Mouse (Mus musculus): Measurements from ENCODE around the gene Eif4e2. TPM values are rescaled to one million over a fixed set of nuclear protein-coding genes. Genes with fewer than 3 reads are reported as not detected.

Eif4e2 gene
- total RNA-seq, 2 experiments from 2014 or later, result 53.0 to 57.0 TPM

DNA sequence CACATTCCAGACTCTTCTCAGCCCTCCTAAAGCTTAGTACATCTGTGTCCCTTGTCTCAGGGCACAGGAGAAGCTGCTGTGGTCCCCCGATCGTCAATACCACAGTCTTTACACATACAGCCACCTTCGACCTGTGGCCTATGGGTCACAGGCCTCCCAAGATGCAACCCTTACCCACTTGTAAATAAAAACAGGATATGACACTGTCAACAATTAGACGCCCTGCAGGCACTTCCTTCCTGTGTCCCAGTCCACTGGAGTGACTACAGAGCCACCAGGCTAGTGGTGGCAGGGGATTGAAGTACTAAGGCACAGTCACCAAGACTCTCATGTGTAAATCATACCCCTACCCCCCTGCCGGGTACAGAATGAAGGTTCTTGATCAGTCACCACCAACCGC is 8.7 kb upstream of the Eif4e2 start:
- no peak for TF ChIP-seq CTCF (IDR thresholded peaks at IDR 0.05)
- DNase-seq, result no peak
- Histone ChIP-seq H3K27ac (no peak overlapping the region), H3K4me3 (no peak overlapping the region)
- intact Hi-C loops (cut with DNase I), result no loop called here

DNA sequence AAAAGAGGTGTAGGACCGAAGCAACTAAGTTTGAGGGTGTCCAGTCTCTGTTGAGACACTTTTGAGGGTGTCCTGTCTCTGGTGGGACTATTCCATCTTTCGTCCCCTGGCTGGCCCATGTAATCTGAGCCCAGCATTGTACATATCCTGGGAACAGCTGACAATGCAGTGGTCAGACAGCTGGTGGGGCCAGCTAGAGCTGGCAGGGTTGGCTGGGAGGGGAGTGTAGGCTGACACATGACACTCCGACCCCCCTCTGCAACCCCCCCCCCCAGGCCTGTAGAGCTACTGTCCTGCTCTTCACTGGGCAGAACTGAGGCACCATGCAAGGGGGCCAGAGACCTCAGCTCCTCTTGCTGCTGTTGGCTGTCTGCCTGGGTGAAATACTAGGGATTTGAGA is 8.2 kb upstream of the Eif4e2 start:
- intact Hi-C loops (cut with DNase I), result no loop called here
- Histone ChIP-seq H3K4me3 (no peak overlapping the region), H3K27ac (no peak overlapping the region)
- TF ChIP-seq CTCF (IDR thresholded peaks at IDR 0.05), result no peak
- DNase-seq, result no peak

GRCm38 (mm10) chr1:87206339-87206738 is 7.4 kb upstream of the Eif4e2 start:
- no peak for DNase-seq
- peak; percentile 48 for TF ChIP-seq CTCF (IDR thresholded peaks at IDR 0.05)
- intact Hi-C loops (cut with DNase I), result loop anchor here (1.0 kb wide), 1 partner anchor 32 kb away; no protein-coding TSS in a partner anchor
- H3K4me3 ChIP-seq, result no peak overlapping the region
- no peak overlapping the region for H3K27ac ChIP-seq

DNA sequence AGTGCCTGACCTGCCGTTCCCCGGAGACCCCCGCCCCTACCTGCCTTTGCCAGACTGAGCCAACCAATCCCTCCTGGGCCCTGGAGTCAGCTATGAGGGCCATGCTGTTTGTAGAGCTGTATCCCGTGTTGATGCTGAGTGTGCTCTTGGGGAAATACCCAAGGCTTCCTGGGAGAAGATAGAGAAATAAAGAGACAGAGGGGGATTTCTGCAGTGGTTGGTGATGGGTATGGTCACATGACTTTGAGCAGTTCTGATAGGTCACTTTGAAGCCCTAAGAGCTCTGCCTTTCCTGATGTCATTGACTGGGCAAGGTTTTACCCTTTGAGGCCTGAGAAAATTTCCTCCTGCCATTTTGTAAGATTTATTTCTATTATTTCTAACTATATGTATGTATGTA is 2.3 kb upstream of the Eif4e2 start:
- Histone ChIP-seq H3K4me3 (no peak overlapping the region), H3K27ac (no peak overlapping the region)
- intact Hi-C loops (cut with DNase I), result no loop called here
- no peak for DNase-seq
- TF ChIP-seq CTCF (IDR thresholded peaks at IDR 0.05), result no peak

DNA sequence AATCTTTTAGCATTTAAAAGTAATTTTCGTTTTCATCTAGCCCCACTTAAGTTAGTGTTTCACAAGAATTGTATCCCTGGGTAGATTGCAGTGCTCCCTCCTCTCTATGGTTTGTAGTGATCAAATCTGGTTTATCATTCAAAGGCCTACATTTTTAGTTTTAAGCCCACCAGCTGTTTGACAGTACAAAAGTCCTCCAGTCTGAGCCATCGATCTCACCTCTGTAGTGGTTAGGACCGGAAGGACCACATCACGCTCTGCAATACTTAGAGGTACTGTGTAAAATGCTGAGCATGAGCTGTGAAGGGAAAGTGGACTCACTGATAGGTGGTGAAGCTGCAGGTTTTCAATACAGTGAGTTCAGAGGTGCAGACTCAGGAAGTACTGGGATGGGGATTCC is 1.0 kb downstream of the Eif4e2 start:
- DNase-seq, result no peak
- Histone ChIP-seq H3K27ac (peak overlapping the region; percentile 97), H3K4me3 (peak overlapping the region; percentile 75)
- TF ChIP-seq CTCF (IDR thresholded peaks at IDR 0.05), result no peak
- intact Hi-C loops (cut with DNase I), result no loop called here

DNA sequence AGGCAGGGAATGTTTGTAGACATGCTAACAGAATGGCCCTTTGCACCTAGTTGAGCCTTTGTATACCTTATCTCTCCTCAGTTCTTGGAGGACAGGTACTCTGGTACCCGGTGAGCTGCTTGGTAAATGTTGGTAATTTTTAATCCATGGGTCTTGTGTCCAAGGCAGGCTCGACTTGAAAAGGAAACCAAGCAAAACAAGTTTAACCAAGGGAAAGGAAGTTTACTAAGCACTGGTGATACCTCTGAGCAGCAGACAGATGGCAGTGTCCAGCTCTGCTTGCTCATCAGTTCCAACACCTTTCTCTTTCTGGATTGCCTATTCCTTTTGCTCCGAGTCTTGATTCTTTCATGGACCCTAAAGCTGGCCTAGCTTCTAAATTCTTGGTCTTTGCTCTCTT is 4.2 kb downstream of the Eif4e2 start:
- DNase-seq, result no peak
- H3K27ac ChIP-seq, result peak overlapping the region; percentile 33; the same call in 1 of the 2 replicates
- intact Hi-C loops (cut with DNase I), result no loop called here
- H3K4me3 ChIP-seq, result no peak overlapping the region
- peak; percentile 65 for TF ChIP-seq CTCF (IDR thresholded peaks at IDR 0.05)

DNA sequence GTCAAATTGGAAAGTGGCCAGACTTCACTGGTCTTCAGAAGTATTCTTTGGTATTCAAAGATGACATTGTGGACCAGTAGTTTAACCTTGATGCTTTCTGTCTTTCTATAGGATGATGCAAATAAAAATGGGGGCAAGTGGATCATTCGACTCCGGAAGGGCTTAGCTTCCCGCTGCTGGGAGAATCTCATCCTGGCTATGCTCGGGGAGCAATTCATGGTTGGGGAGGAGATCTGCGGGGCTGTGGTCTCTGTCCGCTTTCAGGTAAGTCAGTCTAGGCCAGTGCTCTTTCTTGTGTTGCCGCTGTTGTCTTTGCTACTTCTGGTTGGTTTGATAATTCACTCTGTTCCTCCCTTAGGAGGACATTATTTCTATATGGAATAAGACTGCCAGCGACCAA is 12.0 kb downstream of the Eif4e2 start:
- intact Hi-C loops (cut with DNase I), result no loop called here
- Histone ChIP-seq H3K4me3 (no peak overlapping the region), H3K27ac (no peak overlapping the region)
- DNase-seq, result no peak
- TF ChIP-seq CTCF (IDR thresholded peaks at IDR 0.05), result no peak

DNA sequence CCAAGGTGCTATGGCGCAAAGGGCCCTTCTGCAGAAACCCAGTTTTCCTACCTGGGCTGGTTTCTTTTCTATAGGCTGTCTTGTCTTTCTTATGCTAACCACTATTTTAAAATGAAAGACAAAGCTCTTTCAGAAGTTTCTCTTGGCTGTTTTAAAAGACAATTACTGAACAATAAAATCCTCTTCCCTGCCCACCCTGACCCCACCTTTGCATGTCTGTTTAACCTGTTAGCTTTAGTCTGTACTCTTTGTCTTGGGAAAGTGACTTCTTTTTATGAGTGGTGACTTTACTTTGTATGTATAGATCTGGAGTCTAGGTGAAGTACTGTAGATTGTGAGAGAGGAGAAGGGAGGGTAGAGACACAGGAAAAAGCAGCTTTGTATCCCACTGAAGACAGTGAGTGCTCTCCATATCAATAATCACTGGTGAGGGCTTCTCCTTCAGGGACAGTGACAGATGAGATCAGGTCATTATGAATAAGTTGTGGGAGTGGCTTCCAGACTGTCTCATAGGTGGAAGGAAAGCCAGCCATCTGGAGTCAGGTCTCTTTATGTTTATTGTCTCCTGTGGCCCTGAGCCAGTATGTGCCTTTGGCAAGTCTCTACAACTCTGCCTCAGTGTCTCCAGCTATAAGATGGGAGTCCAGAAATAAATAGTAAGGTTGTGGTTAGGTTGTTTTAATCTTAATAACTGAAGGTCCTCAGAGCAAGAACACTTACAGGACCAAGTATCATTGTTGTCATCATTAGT is 12.9 kb downstream of the Eif4e2 start:
- Histone ChIP-seq H3K4me3 (no peak overlapping the region), H3K27ac (peak overlapping the region; percentile 79)
- no peak for TF ChIP-seq CTCF (IDR thresholded peaks at IDR 0.05)
- intact Hi-C loops (cut with DNase I), result no loop called here
- no peak for DNase-seq

DNA sequence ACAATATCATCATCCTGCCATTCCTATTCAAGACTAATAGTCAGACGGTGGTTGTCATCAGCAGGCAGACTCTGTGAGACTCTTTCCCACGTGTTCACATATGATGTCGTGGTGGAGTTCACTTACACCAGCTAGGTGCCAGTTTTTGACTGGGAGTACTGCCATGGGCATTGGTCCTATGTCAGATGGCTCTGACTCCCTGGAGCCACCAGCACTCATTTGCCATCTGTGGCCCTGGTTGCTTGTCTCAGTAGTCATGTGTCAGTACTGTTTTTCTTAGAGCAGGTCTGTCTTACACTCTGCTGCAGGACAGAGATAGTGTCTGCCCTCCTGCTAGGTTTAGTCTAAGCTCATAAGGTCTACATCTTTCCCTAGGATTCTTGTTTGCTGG is 13.4 kb downstream of the Eif4e2 start:
- H3K27ac ChIP-seq, result peak overlapping the region; percentile 79
- TF ChIP-seq CTCF (IDR thresholded peaks at IDR 0.05), result no peak
- intact Hi-C loops (cut with DNase I), result no loop called here

GRCm38 (mm10) chr1:87230606-87231005 is 16.9 kb downstream of the Eif4e2 start:
- H3K4me3 ChIP-seq, result no peak overlapping the region
- intact Hi-C loops (cut with DNase I), result no loop called here
- DNase-seq, result no peak
- no peak overlapping the region for H3K27ac ChIP-seq
- no peak for TF ChIP-seq CTCF (IDR thresholded peaks at IDR 0.05)

More for the DNA sequence above, 13.4 kb downstream of the Eif4e2 start:
- DNase-seq, result peak; percentile 85
- no peak overlapping the region for H3K4me3 ChIP-seq

DNA sequence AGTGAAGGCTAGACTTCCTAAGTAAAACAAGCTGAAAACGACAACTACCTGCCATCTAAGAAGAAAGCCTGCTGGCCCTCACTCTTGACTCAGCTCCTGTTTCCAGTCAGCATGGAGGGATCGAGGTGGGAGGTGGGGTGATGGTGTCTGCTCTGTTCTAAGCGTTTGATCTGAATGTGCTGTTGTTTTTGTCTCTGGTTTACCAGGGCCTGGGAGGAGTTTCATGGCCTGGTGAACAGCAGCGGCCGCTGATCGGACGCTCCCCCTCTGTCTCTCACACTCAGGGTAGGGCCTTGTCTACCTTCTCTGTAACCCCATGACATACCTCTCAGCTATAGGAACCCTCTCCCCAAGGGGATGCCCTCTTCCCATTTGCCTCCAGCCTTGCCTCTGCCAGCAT is 18.5 kb downstream of the Eif4e2 start:
- Histone ChIP-seq H3K4me3 (no peak overlapping the region), H3K27ac (no peak overlapping the region)
- TF ChIP-seq CTCF (IDR thresholded peaks at IDR 0.05), result no peak
- no peak for DNase-seq
- intact Hi-C loops (cut with DNase I), result no loop called here

GRCm38 (mm10) chr1:87239056-87239455 is 25.3 kb downstream of the Eif4e2 start:
- TF ChIP-seq CTCF (IDR thresholded peaks at IDR 0.05), result no peak
- intact Hi-C loops (cut with DNase I), result no loop called here
- H3K4me3 ChIP-seq, result no peak overlapping the region

GRCm38 (mm10) chr1:87243021-87243420 is 29.3 kb downstream of the Eif4e2 start:
- no peak overlapping the region for H3K4me3 ChIP-seq
- TF ChIP-seq CTCF (IDR thresholded peaks at IDR 0.05), result no peak
- intact Hi-C loops (cut with DNase I), result loop anchor here (10.0 kb wide), 1 partner anchor 112 kb away; no protein-coding TSS in a partner anchor
- no peak overlapping the region for H3K27ac ChIP-seq
- no peak for DNase-seq

More at GRCm38 (mm10) chr1:87239056-87239455, 25.3 kb downstream of the Eif4e2 start:
- H3K27ac ChIP-seq, result no peak overlapping the region
- DNase-seq, result no peak

GRCm38 (mm10) chr1:87245430-87245829 is 31.7 kb downstream of the Eif4e2 start:
- Histone ChIP-seq H3K27ac (no peak overlapping the region), H3K4me3 (no peak overlapping the region)
- intact Hi-C loops (cut with DNase I), result loop anchor here (10.0 kb wide), 1 partner anchor 109 kb away; no protein-coding TSS in a partner anchor
- DNase-seq, result no peak
- TF ChIP-seq CTCF (IDR thresholded peaks at IDR 0.05), result no peak

All from gastrocnemius, adult 2 months (tissue).